Mouse (Mus musculus): ENCODE results near the gene Fmnl1.

The Fmnl1 gene

GRCm38 (mm10) chr11:103170494-103171285 is at the start of gene Fmnl1:
Gene Fmnl1 (plus strand): TSS chr11:103171107.
- peak; percentile 41 to 67 for DNase-seq

GRCm38 (mm10) chr11:103131701-103132575 is 39.0 kb upstream of the Fmnl1 start, which contains the start of gene Hexim2:
Gene Hexim2 (plus strand): TSS chr11:103132429.
- DNase-seq: peak; percentile 71 to 82

GRCm38 (mm10) chr11:103132576-103133455 is 38.1 kb upstream of the Fmnl1 start:
- peak; percentile 100 for DNase-seq

- peak; percentile 28 to 50 for DNase-seq
Measured at GRCm38 (mm10) chr11:103133456-103134185, 37.3 kb upstream of the Fmnl1 start.

- peak; percentile 37 to 43 for DNase-seq
Measured at GRCm38 (mm10) chr11:103134221-103134620, 36.7 kb upstream of the Fmnl1 start.

- DNase-seq: no peak
Measured at GRCm38 (mm10) chr11:103136039-103136577, 34.8 kb upstream of the Fmnl1 start.

- DNase-seq: no peak
Measured at GRCm38 (mm10) chr11:103139951-103140762, 30.8 kb upstream of the Fmnl1 start.

GRCm38 (mm10) chr11:103140763-103141100 is 30.2 kb upstream of the Fmnl1 start:
- no peak for DNase-seq

- DNase-seq: no peak
Measured at GRCm38 (mm10) chr11:103141101-103141943, 29.6 kb upstream of the Fmnl1 start.

GRCm38 (mm10) chr11:103141944-103142255 is 29.0 kb upstream of the Fmnl1 start:
- DNase-seq: peak in 1 of 2 experiments; percentile 36

GRCm38 (mm10) chr11:103142441-103143182 is 28.3 kb upstream of the Fmnl1 start:
- peak; percentile 86 to 90 for DNase-seq

- DNase-seq: no peak
Measured at GRCm38 (mm10) chr11:103144309-103145285, 26.3 kb upstream of the Fmnl1 start.

- DNase-seq: no peak
Measured at GRCm38 (mm10) chr11:103146386-103146785, 24.5 kb upstream of the Fmnl1 start.

- no peak for DNase-seq
Measured at GRCm38 (mm10) chr11:103147766-103148165, 23.1 kb upstream of the Fmnl1 start.

- DNase-seq: no peak
Measured at GRCm38 (mm10) chr11:103149771-103150170, 21.1 kb upstream of the Fmnl1 start.

- DNase-seq: peak; percentile 95 to 99
Measured at GRCm38 (mm10) chr11:103158621-103159478, 12.1 kb upstream of the Fmnl1 start.

- DNase-seq: no peak
Measured at GRCm38 (mm10) chr11:103160738-103161137, 10.2 kb upstream of the Fmnl1 start.

Measured in cerebellum, adult 18-20 months (tissue).